Mouse (Mus musculus): ENCODE data around the gene Ppp4r3a.
A peak's percentile ranks its signal among the peaks of the same experiment; 100 is the strongest.
"Not testable (repeated sequence)": the region's sequence is repeated elsewhere in the genome, so short reads cannot be mapped to it uniquely, and the experiment has no call there.

The Ppp4r3a gene

DNA sequence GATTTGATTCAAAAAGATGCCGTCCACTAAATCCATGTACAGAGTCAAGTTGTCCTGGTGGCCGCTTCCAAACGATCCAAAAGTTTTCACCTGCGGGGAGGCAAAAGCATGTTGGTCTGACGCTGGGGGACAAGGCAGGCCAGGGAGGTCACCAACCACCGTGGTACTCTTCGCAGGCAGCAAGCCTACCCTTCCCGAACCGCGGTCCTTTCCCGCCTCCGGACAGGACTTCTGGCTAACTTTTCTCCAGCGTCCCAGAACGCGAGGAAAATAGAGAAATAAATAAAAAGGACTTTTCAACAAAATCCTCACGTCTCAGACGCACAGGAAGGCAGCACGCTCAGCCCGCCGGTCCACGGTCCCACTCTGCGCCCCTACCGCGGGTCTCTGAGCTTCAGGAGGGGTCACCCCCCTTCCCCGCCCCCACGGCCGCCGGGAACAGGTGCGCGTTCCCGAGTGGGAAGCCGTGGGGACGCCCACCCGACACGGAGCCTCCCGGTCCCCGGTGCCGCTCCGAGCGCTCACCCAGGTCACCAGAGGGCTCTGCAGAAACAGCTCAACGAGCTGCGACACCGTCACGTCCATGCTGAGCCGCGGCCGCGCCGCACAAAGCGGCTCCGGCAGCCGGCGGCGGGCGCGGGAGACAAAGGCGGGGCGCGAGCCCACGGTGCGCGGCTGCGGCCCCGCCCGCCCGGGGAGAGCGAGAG, 55.1 kb downstream of the Ppp4r3a start:
- no peak for DNase-seq

DNA sequence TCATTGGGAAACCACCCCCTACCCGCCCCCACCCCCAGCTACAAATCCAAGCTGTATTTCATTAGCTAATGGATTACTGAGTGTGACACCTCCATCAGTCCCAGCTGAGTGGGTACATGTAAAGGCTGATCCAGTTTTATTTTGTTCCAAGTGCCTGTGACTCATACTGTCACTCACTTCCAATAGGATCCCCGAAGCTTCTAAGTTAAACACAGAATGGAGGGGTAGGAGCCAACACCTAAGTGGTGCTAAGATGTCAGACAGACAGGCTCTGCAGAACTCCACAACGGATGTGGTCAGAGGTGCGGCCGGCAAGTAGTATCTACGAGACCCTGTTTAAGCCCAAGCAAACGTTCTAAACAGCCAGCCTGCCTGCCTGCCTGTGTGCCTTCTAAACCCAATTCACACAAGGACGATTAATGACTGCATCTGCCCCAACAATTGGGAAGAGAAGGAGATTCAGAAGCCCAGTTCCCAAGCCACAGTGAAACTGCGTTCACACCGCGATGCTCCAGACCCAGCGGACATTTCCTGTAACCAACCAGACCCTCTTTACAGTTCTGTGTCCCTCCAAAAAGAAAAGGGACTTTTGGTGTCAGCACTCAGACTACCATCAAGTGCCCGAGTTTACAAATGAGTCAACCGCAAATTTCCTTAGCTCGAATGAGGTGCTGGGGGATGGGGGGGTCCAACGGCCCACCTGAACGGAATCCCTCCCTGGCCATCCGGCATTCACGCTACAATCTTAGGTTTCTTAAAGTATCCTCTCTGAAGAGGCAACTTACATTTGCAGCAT, 55.9 kb downstream of the Ppp4r3a start:
- DNase-seq = peak; percentile 31

DNA sequence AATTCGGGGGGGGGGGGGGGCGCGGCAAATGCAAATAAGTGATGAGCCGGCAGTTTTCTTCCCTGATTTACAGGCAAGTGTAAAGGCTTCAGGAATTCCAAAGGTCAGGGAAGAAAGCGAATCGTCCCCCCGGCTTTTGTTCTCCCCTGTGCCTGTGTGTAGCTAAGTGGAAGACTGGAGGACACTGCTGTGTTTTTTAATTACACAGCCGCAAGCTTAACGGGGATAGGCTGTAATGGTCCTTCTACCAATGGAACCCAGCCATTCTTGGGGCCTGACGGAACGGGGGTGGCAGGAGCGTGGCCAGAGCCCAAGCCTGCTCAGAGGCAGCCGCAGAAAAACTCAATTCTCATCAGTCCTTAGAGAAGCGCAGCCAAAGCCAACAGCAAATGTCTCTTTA, 56.6 kb downstream of the Ppp4r3a start:
- peak; percentile 39 for DNase-seq

DNA sequence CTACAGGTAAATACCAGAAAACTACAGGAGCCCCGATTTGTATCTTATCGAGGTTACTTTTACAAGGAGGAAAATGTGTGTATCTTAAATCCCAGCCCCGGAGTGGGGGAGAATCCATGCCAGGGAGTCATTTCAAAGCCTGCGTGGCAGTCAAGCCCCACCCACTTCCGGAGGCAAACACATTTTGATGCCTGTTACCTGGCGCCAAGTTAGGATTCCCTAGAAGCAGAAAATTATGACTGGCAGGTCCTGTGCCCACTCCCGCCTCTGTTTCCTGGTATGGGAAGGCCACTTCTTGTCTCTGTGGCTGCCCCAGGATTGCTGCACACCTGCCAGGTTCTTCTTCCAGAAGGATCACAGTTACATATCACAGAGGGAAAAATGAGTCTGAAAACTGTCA, 57.0 kb downstream of the Ppp4r3a start:
- DNase-seq = peak; percentile 33

DNA sequence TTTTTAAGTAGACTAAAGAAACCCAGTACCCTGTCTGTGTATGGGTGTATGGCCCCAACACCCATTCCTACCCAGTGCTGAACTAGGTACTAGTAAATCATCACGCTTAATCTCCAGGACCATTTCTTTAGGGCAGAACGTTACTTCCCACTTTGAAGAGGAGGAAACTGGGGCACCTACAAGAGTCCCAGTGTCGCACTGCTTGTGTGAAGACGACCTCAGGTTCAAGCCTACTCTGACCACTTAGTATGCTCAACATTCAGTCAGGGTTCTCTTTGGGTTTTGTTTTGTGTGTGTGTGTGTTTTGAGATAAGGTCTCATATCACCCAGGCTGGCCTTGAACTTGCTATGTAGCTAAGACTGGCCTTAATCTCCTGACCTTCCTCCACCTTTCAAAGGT, 57.5 kb downstream of the Ppp4r3a start:
- DNase-seq = no peak

DNA sequence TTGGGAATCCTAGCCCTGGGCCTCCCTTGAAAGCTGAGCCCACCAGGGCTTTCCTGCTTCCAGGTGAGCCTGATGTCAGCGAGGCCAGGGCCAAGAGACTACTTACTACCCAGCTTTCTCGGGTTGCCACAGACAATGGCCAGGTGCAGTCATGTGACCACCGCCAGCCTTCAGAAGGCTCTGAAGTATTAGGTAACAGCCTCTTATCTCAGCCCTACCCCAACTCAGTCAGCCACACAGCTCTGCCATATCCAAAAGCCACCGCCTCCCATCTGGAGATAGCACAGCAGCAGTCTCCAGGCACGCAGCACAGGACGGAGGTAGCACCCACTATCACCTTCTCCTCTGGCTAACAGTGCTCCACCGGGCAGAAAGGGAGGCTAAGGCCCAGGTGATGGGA, 58.1 kb downstream of the Ppp4r3a start:
- DNase-seq = no peak

DNA sequence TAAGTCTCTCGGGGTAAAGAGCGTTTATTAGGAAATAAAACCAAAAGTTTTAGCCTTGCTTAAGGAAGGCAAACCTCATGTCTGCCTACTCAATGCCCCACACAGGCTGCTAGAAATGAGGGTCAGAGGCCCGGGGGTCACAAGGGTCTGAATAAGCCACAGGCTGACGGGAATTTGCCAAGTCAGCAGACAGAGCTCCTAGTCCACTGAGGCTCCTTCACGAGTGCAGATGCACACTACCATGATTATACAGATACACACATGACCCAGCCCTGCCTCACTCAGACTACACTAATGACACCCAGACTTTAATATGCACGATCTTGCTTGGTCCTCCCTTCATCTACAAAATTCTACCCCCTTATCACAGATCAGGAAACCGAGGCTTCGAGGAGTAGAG, 58.7 kb downstream of the Ppp4r3a start:
- no peak for DNase-seq

DNA sequence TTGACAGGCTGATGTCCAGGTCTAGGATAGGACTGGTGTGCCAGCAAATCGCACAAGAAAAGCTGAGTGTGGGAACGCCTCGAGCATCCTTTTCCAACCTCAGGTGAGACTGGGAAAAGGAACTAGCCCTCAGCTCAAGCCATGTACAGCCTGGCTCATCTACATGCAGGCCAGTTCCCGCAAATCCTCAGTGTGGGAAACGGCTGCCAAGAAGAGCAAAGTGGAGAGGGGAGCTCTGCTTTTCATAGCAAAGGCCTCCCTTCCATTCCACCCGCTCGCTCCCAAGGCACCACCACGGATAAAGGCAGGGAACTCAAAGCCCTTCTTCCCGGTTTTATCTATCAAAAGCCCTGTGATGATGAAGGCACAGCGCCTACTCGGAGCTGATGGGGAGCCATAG, 60.4 kb downstream of the Ppp4r3a start:
- no peak for DNase-seq

DNA sequence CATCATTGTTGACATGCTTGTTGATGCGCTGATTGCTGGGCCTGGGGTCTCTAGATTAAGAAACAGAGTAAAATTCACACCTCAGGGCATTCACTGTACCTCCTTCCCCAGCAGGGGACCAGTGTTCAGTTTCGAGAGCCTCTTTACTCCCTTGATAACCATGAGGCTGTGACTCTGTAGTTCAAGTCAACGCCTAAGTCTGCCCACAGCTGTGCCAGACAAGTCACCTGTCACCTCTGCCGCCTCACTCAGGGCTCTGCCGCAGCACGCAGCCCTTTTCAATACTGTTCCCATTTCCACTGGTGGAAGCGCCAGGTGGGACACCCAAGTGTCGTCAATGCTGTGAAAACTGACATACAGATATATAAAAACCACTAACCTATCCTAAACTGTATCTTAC, 61.1 kb downstream of the Ppp4r3a start:
- DNase-seq = no peak

DNA sequence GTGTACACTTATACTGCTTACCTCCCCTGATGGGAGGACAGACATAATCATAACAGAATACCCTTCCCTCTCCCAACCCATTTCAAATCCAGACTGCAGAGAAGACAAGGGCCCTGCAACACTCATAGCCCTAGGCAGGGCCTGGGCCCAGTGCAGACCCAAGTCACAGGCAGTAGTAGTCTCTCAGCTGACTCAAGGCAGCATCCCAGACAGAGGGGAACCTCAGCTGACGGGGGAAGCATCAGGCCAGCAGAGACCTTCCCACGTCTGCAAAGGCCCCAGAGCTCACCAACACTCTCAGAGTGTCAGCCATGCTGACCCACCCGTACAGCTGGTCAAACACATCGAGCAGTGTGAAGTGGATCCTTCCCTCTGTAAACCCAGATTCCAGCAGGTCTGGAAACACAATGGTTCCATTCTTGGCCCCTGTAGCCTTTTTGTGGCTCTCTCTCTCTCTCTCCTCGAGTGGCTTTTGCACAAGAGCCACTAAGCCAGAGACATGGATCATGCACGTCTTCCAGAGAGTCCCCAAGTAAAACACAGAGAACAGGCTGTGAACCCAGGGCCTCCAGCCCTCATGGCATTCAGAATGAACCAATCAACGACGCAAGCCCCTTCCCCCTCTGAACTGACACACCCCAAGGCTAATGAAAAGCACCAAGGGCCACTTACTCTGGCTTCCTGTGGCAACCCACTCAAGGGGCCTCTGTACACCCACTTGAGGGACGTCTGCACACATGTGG, 61.8 kb downstream of the Ppp4r3a start:
- no peak for DNase-seq

DNA sequence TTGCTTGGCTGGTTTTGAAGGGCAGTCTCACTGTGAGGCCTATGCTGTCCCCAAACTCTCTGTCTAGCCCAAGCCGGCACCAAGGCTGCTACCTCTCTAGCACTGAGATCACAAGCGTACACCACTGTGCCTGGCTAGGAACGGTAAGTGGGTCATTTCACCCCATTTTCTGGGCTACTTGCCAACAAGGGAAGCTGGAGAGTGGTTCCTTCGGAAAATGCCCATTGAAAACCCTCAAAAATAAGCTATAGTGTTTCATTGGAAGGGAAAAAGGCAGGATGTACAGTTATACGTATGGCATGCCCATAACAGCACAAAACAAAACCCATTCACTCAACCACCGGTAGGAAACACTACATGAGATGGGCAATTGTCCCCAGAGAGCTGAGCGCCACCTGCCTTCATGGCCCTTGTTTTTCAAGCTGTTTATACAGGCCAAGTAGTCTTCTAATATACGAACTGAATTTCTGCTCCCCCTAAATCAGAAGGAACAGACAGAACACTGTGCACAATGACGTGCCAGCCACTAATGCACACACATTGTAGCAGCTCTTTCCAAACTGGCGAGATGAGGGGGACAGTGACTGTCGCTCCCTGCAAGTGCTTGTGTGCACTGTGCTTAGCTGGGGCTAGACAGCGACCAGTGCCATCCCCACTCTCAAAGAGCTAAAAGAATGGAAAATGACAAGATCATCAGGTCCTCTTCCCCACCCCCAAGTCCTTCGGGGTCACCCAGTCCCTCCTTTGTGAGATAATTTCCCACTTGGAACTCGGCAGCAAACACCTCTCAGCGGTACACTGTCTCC, 63.1 kb downstream of the Ppp4r3a start:
- DNase-seq = no peak

DNA sequence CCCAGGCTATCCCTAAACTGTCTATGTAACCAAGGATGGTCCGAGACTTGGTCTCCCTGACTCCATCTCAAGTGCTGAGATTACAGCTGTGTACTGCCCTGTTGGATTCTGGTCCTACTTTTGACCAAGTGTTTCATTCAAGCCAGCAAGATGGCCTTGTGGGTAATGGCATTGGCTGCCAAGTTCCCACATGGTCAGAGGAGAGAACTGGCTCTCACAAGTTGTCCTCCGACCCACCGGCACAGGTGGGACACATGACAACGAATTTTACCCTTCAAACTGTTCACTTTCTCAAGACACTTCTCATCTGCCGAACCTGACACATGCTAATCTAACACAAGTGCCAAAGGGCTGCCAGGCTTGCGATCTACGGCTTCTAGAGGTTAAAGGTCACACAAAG, 64.1 kb downstream of the Ppp4r3a start:
- DNase-seq = no peak

DNA sequence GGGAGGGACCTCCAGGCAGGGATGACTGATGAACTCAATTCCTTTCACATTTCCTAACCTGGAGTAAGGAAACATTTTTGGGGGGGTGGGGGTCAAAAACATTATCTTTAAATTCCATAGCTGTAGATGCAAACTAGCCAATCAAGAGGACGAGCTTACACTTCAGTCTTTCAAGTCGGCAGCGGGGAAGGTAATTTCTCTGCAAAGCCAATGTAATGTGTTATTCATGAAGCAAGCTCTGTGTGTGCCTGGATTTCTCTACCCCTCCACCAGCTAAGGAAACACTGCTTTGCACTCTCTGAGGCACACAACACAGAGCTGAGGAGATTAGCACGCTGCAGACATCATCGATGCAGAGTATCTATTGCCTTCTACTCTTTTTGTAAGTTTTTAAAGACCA, 64.5 kb downstream of the Ppp4r3a start:
- DNase-seq = no peak

DNA sequence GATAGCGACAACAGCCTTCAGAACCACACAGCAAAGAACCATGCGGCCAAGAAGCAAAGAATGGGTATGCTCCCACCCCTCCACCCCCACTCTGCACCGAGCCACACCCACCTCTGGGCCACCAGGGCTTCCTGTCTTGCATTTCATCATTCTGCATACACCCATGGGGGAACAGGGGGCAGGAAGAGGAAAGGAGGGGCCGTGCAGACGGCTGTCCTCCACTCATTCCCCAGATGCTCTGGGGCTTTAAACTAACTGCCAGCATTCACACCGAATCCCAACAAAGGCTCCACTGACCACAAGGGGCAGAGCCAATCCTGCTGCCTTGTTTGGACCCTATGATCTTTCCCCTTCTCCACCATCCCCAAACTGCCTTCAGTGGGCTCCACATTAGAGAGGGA, 65.5 kb downstream of the Ppp4r3a start:
- no peak for DNase-seq

DNA sequence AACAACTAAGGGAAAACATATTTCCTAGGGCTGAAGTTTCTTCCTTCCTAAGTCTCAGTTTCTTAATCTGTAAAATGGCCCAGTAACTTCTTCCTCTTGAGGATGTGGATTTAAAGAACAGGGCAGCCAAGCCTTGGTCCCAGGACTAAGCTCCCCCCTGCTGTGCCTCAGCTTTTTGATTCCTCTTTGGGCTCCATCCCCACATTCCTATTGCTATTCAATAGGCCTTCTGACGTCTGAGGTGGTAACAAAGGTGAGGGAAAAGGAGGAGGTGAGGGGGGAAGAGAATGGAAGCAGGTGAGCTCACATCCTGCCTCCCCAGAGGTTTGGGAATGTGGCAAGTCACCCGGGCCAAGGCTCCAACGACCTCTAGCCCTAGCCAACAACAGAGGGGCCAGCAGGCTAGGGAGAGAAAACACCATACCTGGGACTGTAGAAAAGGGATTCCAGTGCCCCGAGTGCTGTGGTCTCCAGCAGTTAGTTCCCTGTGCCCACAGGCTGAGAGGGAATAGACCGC, 67.0 kb downstream of the Ppp4r3a start:
- no peak for DNase-seq

DNA sequence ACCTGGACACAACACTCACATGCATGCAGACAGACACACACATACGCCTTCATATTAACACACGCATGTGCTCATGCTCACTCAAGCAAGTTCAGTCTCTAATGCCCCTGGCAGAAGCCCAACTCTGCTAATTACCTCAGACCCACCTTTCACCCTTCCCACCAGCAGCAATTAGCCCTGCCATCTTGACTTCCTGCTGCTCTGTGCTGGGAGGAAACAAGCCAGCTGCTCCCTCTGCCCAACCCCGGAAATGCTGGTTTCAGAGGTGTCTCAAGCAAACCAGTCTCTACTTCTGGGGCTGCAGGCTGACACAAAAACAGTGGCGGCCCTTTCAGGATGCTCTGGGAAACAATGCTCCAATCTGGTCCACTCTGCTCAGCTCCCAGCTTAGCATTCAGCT, 67.6 kb downstream of the Ppp4r3a start:
- no peak for DNase-seq

DNA sequence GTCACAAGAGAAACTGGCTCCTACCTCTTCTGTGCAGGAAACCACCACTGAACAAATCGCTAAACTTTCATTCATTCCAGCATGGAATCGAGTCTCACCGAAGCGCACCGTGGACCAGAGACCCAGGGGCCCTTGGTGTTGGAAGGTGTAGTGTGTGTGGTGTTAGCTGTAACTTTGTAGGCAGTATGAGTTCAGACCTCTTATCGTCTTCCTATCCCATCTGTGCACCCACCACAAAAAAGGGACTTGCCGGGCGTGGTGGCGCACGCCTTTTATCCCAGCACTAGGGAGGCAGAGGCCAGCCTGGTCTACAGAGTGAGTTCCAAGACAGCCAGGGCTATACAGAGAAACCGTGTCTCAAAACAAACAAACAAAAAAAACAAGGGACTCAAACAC, 68.3 kb downstream of the Ppp4r3a start:
- DNase-seq = no peak

DNA sequence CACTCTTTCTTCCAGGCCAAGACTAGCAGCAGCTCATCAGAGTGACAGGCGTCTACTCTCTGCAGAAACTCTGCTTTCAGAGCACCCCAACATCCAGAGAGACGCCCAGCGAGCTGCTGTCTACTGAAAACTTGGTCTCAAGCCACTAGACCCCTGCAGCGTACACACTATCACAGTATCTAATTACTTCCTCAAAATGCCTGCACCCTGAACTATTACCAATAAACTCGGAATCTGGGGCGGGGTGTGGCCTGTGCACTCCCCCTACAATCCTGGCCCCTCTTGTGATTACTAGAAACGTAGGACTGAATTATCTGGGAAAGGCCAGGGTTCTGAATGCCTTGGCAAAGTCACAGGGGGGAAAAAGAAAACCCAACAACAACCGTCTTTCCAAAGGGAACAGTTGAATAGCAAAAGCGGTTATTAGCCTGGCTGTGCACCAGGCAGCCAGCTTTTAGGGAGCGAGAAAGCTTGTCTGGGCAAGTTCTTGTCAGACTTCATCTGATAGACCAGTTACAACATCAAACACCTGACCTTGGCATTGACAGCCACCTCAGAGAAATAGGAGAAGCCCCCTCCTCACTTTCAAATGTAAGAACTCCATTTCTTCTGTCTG, 68.8 kb downstream of the Ppp4r3a start:
- DNase-seq = no peak

DNA sequence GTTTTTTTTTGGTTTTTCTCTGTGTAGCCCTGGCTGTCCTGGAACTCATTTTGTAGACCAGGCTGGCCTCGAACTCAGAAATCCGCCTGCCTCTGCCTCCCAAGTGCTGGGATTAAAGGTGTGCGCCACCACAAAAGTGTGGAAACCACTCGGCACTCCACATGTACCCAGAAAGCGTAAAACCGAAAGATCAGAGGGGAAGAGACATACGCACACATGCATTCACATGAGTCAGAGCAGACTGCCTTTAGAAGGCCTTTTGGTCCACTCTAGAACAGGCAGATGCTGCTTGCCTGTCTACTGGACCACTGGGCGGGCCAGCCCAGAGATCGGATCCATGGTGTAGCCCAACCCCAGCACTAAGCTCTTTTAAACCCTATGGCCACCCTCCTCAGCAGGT, 69.8 kb downstream of the Ppp4r3a start:
- DNase-seq = not testable (repeated sequence)

DNA sequence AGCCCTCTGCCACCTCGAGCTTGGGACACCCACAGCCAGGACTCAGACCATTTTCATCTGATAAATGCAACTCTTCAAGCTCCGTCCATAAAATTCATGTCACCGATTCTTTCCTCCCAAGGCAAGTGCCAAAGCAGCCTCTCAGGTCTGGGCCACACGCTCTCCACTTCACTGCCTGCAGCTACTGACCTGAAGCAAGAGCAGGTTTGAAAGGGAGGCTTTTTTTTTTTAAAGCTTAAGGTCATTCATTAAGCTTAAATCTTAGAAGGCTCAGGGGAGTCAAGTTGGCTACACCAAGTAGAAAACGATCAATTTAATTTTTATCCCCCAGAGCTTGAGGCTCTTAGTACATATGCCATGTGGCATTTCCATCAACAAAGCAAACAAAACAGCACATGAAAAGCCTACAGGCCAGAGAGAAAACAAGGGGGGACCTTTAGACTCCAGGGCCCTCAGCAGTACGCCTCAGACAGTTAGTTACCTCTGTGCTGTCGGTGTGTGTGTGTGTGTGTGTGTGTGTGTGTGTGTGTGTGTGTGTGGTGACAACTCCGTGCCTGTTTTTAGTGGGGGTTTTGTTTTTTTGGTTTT, 70.3 kb downstream of the Ppp4r3a start:
- DNase-seq = peak; percentile 55

DNA sequence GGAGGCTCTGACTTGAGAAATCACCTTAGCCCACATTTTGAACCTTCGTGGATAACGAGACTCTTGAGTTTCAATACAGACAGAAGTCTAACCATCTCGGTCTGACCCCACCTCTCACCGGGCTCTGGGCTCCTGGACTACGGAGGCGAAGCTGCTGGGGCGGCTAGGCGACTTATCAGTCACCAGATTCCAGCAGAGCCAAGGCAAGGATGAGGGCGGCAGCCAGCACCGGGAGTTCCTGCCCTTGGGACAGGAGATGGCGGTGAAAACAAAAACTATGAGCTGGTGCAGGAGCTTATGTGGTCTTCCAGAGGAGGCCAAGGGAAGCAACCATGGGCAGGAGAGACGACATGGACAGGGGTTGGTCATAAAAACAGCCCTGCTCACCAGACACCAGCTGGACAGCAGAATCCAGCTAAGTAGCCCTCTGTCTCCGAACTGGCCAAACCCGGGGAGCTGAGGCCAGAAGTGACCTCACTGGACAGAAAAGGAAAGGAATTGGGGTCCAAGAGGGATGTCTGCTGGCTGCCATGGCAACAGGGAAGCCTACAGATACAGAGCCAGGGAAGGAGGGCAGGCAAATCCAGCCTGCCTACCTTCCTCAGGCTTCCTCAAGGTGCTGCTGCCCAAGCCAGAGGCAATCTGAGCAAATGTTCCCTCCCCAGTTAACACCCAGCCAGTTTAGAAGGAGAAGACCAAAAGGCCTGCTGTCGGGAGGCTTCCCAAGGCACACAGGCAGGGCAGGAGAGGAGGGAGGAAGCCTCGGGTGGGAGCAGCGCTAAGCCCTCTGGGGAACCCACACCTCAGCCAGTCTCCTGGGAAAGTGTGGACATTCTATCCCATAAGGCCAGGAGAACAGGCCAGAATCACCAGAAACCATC, 71.1 kb downstream of the Ppp4r3a start:
- no peak for DNase-seq

Data from kidney, adult 11 months (tissue).